Mouse (Mus musculus) layer of hippocampus, postnatal 14 days (tissue): ENCODE data around the gene Gria1. TPM values are rescaled to one million over a fixed set of nuclear protein-coding genes. Genes with fewer than 3 reads are reported as not detected.

Experiments
- DNase-seq, 2 experiments: peaks; one replicate each; pipeline ENCODE4 v3.0.0; 2021 to 2022; ENCODE audit warnings: low spot score in 2 of 2, mixed read lengths in 1 of 2
- total RNA-seq, 2 experiments: library from RNA; stranded (reverse); gene quantifications; 2 replicates each; pipeline ENCODE4 v1.2.3; 2021

The Gria1 gene
- total RNA-seq, 2 experiments from 2014 or later: 580 to 600 TPM

- no peak for DNase-seq
Measured at GRCm38 (mm10) chr11:57051666-57052562, 40.7 kb downstream of the Gria1 start.

GRCm38 (mm10) chr11:57062441-57062840 is 51.3 kb downstream of the Gria1 start:
- DNase-seq: peak in 1 of 2 experiments; percentile 62

GRCm38 (mm10) chr11:57070196-57070901 is 59.2 kb downstream of the Gria1 start:
- DNase-seq: peak; percentile 52 to 75

- DNase-seq: no peak
Measured at GRCm38 (mm10) chr11:57072171-57072570, 61.0 kb downstream of the Gria1 start.

DNA sequence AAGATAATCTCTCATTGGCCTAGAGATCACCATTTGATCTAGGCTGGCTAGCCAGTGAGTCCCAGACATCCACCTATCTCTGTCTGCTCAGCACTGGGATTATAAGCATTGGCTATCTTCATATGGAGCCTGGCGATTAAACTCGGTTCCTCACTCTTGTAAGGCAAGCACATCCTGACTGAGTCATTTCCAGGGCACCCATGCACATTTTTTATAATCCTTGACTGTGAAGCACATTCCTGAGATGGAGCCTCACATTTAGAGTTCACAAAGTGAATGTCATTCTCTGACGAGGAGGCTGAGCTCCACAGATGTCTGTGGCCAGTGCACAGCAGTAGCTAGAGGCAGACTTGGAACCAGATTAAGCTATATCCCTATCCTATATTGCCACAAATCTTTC is 68.2 kb downstream of the Gria1 start:
- DNase-seq: no peak

DNA sequence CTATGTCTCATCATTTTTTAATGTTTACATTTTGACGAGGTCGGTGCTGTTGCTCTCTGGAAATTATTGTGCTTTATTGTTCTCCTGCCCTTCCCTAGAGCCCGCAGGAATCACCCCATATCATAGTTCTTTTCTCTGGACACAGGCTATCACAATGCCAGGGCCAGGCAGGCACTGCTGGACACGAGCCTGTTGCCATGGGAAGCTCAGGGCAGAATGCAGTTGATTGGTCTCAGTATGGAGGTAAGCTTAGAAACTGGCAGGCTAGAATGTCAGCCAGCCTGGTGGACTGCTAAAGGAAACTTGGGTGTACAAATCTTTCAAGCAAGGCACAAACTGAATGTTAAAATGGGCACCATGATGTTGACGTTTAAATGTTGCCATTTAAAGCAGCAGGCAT is 78.3 kb downstream of the Gria1 start:
- DNase-seq: peak in 1 of 2 experiments; percentile 54

DNA sequence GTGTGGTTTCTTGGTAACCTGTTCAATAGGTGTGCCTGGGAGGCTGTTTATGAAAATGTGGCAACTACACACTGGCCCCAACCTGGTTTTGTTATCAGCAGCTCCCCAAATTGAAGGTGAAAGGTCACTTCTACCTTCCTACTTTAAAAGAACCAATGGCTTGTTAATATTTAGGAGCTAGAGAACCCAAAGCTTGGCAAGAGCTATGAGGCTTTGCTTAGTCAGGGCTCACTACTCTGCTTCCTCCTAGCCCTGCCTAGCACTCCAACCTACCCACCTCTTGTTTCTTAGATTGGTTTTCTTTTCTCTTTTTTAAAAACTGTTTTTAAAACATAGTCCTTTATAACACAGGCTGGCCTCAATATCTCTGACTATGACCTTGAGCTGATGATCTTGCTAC is 79.5 kb downstream of the Gria1 start:
- DNase-seq: no peak

GRCm38 (mm10) chr11:57091276-57091914 is 80.2 kb downstream of the Gria1 start:
- no peak for DNase-seq

- no peak for DNase-seq
Measured at GRCm38 (mm10) chr11:57100491-57100890, 89.3 kb downstream of the Gria1 start.

GRCm38 (mm10) chr11:57103751-57104254 is 92.6 kb downstream of the Gria1 start:
- DNase-seq: no peak

DNA sequence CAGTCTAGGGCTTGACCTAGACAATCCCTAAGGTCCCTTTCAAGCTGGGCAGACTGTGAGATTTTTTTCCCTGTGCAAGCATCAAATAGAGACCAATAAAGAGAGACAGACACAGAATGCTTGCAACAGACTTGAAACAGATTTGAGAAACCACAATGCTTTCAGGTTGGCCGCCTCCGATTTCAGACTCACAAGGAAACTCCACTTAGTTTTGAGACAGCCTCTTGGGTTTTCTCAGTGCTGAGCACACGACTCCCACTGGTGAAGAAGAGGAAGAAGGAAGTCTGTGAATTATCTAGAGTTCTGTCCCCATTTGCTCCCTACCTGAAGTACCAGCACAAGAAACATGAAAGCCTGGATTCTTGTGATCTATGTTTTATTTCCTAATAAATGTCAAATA is 94.5 kb downstream of the Gria1 start:
- DNase-seq: no peak

- peak in 1 of 2 experiments; percentile 36 for DNase-seq
Measured at GRCm38 (mm10) chr11:57112386-57112785, 101.2 kb downstream of the Gria1 start.

GRCm38 (mm10) chr11:57114410-57114809 is 103.2 kb downstream of the Gria1 start:
- peak in 1 of 2 experiments; percentile 44 for DNase-seq

GRCm38 (mm10) chr11:57127066-57127465 is 115.9 kb downstream of the Gria1 start:
- DNase-seq: no peak

GRCm38 (mm10) chr11:57140162-57140780 is 129.1 kb downstream of the Gria1 start:
- DNase-seq: peak in 1 of 2 experiments; percentile 59

- no peak for DNase-seq
Measured at GRCm38 (mm10) chr11:57143681-57144080, 132.5 kb downstream of the Gria1 start.

DNA sequence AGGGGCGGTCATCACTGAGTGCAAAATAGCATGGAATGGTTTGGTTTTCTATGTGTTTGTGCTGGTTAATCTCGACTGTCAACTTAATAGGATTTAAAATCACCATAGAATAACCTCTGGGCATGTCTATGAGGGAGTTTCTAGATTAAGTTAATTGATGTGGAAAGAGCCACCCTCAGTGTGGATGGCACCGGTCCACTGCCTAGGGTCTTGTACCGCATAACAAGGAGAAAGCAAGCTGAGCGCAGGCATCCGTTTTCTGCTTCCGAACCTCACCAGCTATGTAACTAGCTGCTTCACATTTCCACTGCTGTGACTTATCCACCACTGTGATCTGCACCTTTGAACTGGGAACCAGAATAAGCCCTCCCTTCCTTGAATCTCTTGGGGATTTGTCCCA is 134.0 kb downstream of the Gria1 start:
- DNase-seq: no peak

GRCm38 (mm10) chr11:57145704-57146103 is 134.5 kb downstream of the Gria1 start:
- DNase-seq: no peak

DNA sequence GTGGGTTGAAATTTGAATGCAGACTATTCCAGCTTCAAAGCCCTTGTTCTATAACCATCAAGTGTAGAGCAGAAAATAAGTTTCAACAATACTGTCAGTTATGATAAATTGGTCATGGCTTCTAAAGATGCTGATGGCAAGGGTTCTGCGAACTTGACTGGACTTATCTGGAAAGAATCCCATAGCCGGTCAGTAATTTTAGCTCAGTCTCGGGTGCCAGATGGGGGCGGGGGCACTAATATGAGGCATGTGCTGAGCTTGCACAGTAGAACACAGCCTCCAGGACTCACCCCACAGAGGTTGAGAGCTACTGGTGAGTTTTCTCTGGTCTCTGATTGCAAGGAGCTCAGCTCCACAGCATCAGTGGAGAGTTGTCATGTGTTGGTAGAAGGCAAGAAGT is 140.5 kb downstream of the Gria1 start:
- DNase-seq: no peak

DNA sequence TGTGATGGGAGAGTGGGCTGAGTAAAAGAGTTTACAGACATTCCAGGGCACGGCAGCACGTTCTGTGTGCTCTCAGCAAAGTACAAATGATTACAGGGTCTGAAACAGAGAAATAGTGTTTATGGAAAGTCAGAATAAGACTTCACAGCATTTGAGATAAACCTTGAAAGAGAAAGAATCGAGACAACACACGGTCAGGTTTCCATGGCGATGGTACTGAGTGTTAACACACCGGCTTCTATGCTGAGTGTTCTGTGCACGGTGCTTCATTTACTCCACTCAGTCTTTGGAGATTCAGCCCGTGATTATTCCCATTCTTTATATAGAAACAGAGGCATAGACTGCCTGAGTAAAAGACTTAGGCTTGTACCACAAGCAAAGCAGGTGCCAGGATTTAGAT is 143.8 kb downstream of the Gria1 start:
- DNase-seq: no peak

DNA sequence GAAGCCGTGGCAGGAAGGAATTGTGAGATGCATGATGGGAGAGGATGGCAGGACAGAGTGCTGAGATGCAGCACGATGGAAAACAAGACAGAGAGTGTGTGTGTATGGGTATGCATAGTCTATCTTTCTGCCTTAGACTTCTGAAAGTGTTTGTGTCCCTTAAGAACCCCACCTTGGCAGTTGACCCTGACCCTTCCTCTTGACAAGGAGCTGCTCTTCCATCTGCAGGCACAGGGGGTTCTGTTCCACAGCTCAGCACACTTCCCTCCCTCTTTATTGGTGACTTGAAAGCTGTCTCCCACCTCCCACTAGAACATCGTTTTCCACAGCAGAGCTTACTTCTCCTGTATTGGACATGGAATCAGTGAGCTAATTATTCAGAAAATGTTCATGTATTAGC is 148.2 kb downstream of the Gria1 start:
- no peak for DNase-seq
